Mouse (Mus musculus) mouse trophoblast stem cell (cell line): ENCODE measurements around the gene Gm2244.
"Not testable (repeated sequence)": the region's sequence is repeated elsewhere in the genome, so short reads cannot be mapped to it uniquely, and the experiment has no call there.

Experiments used
- in situ Hi-C, 2 experiments: fragments of 300-500 bp; cut with MseI, MboI; formaldehyde crosslinking; loops; 2 replicates in 1 of 2; 3 replicates in 1 of 2; pipeline ENCODE4 v1.15.1; 2025

Gene Gm2244

DNA sequence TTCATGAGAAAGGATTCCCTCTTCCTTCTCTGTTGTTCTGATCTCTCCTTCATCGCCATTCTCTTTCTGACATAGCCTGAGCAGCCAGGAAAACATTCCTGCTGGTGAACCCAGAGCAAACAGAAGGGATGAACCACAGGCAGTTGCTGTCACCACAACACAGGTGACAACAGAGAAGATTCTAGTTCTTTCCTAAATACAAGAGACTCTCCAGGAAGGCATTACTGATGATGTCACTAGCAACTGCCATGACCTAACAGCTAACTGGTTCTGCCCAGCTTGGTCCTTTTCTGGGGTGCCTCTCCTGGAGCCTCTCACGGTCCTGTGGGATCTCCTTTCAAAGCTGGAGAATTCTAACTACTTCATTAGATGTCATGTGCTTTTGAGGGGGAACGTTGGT is at the start of gene Gm2244:
TSS of gene Gm2244 (minus strand) at position 101 of the 400 bp plus-strand sequence.
- in situ Hi-C loops, result not testable (repeated sequence)

DNA sequence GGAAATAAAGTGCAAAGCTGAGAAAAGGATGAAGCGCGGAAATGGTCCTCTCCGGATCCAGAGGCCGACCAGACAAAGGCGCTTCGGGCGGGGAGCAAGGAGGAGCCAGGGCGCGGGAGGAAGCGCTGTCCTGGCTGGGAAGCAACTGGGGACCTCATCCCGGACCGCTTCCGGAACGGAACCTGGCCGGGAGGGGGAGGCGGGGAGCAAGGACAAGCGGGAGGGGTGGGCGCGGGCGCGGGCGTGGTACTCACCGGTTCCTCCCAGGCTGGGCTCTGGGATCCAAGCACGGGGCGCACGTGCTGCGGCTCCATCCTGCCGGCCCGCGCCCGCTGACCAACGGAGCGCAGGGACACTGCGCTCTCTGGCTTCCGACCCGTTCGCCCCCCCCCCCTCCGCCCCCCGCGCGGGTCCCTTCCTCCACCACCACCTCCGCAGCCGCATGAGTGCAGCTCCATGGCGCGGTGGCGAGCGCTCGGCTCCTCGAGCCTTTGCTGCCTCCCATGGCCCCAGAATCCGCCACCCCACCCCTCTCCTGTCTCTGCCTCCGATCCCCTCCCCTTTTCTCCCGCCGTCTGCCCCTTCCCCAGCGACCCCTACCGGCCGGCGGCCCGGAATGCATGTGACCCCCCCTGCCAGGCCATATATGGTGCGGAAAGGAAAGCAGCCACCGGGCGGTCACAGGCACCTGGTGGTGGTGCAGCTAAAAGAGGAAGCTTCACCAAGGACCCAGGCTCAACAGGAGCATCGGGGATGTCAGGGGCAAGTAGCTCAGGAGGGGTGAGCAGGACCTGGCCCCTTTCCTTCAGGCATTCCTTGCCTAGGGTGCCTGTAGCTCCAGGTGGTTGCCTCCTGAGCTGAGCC is 35.3 kb upstream of the Gm2244 start, which contains the start of gene Gm2237:
TSS of gene Gm2237 (minus strand) at position 332 of the 864 bp plus-strand sequence.
- in situ Hi-C loops, result not testable (repeated sequence)
